Mouse (Mus musculus) right cerebral cortex, postnatal 10 days (tissue): ENCODE results near the gene Cdc42.

Experiments
- DNase-seq, 2 experiments: peaks; one replicate each; pipeline ENCODE4 v3.0.0; 2021; ENCODE audit warnings: low spot score in 2 of 2

The Cdc42 gene

DNA sequence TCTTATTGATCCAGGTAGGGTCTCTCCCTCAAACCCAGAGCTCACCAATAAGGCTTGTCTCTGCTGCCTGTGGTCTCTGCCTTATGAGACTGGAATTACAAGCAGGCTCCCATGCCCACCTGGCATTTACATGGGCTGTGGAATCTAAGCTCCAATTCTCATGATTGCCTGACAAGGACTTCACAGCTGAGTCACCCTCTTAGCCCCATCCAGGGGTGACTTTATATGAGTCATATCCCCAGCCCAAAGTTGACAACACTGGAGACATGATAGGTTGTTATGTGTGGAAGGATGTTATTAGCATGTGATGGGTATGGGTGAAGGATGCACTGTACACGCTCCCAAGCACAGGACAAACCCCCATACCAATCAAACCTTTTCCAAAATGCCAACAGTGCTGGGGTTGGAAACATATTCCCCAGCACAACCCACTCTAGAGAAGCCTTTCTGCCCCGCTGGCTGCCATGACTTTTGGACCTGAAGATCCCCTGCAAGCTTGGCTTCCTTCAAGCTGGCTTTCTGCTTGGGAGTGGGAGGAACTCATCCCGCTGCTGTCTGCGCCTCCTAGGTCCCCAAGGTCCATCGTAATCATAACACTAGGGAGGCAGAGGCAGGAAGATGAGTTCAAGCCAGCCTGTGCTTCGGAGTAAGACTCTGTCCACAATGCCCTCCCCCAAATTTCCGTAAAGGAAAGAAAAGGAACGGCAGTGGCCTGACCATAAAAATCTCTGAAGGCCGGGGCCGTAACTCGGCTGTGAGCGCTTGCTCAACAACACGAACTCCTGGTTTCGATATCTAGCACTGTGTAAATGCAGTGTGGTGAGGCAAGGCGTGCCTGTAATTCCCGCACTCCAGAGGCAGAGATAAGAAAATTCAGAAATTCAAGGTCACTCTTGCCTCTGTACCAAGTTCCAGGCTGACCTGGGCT is 14.3 kb upstream of the Cdc42 start:
- DNase-seq: no peak

DNA sequence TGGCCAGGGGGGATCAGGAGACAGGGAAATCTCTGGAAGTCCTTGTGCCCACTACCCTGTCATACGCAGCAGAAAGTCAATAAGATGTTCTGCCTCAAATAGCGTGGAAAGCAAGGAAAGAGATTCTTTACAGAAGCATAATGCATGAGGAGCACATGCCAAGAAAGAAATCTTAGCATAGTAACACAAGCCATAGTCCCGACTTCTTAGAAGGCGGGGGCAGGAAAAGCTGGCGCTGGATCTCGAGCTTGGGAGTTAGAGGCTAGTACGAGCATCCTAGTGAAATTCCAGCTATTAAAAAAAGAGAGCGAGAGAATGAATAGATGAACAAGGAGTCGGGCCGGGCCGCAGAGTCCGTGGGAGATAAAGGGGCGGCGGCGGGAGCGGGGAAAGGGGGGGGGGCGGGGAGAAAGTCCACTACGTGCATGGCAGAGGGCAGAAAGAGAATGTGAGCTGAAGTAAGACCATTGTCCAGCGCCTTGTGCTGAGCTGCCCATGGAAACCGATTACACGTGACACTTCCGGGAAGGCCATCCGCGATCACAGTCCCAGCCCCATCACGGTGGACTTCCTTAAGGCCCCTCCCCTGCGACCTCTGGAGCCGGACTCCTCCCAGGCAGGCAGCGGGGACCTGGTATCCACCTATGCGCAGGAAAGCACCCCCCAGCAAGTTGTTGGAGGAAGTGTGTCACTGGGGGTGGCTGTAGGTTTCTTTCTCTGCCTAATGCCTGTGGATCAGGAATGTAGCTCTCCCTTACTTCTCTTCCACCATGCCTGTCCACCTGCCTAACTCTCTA is 12.6 kb upstream of the Cdc42 start:
- DNase-seq: peak; percentile 56 to 71

DNA sequence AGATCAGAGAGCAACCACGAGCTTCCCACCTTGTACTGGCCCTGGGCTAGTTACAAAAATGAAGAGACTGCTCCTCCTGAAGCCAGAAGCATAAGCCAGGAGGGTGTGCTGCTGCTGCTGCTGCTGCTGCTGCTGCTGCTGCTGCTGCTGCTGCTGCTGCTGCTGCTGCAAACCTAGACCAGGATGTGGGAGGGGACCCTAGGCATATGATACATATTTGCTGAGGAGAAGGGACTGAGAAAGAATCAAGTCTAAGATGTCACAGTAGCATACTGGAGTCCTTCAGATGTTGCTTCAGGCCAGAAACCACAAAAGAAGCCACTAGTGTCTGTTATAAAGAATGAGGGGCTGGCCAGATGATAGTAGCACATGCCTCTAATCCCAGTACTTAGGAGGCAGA is 10.7 kb upstream of the Cdc42 start:
- DNase-seq: no peak

DNA sequence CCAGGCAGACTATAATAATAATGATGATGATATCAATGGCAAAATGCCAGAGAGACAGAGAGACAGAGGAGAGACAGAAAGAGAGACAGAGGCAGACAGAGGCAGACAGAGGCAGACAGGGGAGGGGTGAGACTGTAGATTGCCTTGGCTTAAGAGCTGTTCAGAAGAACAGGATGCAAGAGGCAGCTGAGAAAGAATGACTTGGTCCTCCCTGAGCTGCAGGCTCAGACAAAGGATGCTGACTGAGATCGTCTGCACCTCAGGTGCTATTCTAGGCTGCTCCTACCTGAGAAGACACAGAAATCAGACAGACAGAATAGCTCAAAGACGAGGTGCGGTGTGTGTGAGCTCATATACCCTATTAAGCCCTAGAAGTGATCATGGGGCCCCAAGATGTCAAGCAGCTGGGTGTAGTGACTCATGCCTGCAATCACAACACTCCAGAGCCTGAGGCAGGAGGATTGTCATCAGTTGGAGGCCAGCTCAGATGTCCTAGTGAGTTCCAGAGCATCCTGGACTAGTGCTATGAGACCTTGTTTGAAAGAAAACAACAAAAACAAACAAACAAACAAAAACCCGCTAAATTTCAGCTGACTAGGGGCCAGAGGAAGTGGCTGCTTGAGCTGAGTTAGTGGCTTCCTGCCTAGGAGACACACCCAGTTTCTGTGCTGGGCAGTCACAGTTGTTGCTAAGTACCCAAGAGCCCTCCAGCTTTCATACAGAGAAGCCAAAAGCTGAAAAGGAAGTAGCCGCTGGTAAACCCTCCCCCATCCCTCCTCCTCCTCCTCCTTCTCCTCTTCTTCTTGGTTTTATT is 10.0 kb upstream of the Cdc42 start:
- peak; percentile 55 to 60 for DNase-seq

DNA sequence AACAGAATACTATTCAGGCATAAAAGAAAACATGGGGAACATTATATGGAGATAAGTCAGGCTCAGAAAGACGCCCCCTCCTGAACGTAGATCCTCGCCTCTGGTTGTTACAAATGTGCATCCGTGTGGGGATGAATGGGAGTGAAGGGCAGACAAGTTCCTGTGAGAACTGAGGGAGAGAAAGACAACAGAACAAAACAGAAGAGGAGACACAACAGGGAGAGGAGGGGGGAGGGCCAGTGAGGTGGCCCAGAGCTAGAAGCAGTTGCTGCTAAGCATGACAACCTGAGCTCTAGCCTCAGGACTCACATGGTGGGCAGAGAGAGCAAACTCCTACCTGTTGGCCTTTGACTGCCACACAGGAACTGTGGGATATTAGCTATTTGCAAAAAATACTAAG is 8.6 kb upstream of the Cdc42 start:
- DNase-seq: no peak

- DNase-seq: no peak
These were observed 8.0 kb upstream of the Cdc42 start for GRCm38 (mm10) chr4:137365356-137366062.

- DNase-seq: no peak
These were observed 7.3 kb upstream of the Cdc42 start for GRCm38 (mm10) chr4:137364826-137365225.

GRCm38 (mm10) chr4:137360996-137361395 is 3.5 kb upstream of the Cdc42 start:
- DNase-seq: no peak

- no peak for DNase-seq
These were observed 927 bp upstream of the Cdc42 start for GRCm38 (mm10) chr4:137358291-137359002.

- DNase-seq: peak; percentile 64 to 67
These were observed 628 bp downstream of the Cdc42 start for GRCm38 (mm10) chr4:137356674-137357510.

- DNase-seq: no peak
These were observed 6.9 kb downstream of the Cdc42 start for GRCm38 (mm10) chr4:137350627-137351026.

GRCm38 (mm10) chr4:137345790-137346189 is 11.7 kb downstream of the Cdc42 start:
- DNase-seq: no peak

DNA sequence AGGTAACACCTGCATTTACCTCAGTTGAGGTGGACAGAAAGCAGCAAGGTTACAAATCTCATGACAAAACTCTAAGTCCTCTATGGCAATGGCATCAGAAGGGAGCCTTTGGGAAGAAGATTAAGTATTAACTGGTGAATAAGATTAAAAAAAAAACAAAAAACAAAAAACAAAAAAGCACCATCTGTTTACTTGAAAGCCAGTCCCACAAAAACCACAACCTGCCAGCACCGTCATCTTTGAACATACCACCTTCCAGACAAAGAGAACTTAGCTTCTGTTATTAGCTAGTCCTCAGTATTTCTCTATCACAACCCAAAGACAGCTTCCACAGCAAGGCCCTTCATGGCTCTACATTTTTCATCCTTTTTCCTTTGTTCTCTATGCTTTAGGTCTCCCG is 12.4 kb downstream of the Cdc42 start:
- DNase-seq: no peak

GRCm38 (mm10) chr4:137342816-137343215 is 14.7 kb downstream of the Cdc42 start:
- no peak for DNase-seq

GRCm38 (mm10) chr4:137339415-137339814 is 18.1 kb downstream of the Cdc42 start:
- no peak for DNase-seq

DNA sequence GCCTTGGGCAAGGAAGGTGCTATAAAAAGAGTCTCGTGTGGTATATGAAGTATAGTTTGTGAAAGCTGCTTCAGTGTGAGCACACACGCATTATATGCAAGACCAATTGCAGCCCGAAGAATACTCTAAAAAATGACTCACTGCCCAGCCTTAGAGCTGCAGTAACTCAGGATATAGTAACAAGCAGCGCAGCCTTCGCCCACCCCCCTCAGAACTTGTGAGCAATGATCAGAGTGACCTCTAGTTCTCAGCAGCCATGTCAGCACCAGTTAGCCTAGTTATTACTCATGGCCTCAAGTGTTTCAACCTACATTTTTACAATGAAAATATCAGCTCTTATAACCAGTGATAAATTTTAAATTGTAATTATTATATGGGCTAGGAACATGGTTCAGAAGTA is 21.1 kb downstream of the Cdc42 start:
- no peak for DNase-seq

DNA sequence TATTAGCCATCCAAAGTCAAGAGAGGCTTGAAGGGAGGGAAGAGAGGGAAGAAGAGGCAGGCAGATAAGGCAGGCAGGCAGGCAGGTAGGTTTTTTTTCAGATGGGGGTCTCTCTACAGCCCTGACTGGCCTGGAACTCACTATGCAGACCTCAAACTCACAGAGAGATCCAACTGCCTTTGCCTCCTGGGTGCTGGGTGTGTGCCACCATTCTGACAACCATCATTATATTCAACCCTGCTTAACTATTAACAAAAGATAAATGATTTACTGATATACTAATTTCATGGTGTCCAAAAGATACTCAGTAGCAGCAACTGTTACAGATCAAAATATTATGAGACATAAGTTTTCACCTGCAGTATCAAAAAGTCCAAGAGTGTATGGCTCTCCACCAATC is 25.5 kb downstream of the Cdc42 start:
- no peak for DNase-seq

- DNase-seq: no peak
These were observed 31.0 kb downstream of the Cdc42 start for GRCm38 (mm10) chr4:137326494-137326893.

- no peak for DNase-seq
These were observed 32.6 kb downstream of the Cdc42 start for GRCm38 (mm10) chr4:137324926-137325325.
